Mouse (Mus musculus) heart, embryonic 15.5 days (tissue): ENCODE results near the gene Gm10354. TPM values are rescaled to one million over a fixed set of nuclear protein-coding genes. Genes with fewer than 3 reads are reported as not detected.
A peak's percentile ranks its signal among the peaks of the same experiment; 100 is the strongest.
"Not testable (repeated sequence)": the region's sequence is repeated elsewhere in the genome, so short reads cannot be mapped to it uniquely, and the experiment has no call there.

ENCODE experiments used
- ATAC-seq: fragments of 200-750 bp; cut with Nextera tagmentation; replicated peaks from 2 replicates; pipeline ENCODE4 v1.8.0; 2017; ENCODE audit warnings: low read depth, moderate TSS enrichment; ENCODE audit not compliant: insufficient number of reproducible peaks, insufficient read depth, low FRiP score
- H3K27ac ChIP-seq: fragments of 300-500 bp; sonication (generic); 2 replicates; pipeline ENCODE4 v1.5.1; 2015; ENCODE audit warnings: mild to moderate bottlenecking, inconsistent platforms
- H3K27me3 ChIP-seq: fragments of 300-500 bp; sonication (generic); 2 replicates; pipeline ENCODE4 v1.6.1; 2015; ENCODE audit warnings: inconsistent platforms
- H3K36me3 ChIP-seq: fragments of 300-500 bp; sonication (generic); 2 replicates; pipeline ENCODE4 v1.6.1; 2015; ENCODE audit warnings: mild to moderate bottlenecking, inconsistent platforms
- H3K4me1 ChIP-seq: fragments of 300-500 bp; sonication (generic); replicated peaks from 2 replicates; pipeline ENCODE4 v1.6.1; 2015; ENCODE audit warnings: inconsistent platforms
- H3K4me2 ChIP-seq: fragments of 300-500 bp; sonication (generic); 2 replicates; pipeline ENCODE4 v1.6.1; 2015; ENCODE audit warnings: inconsistent platforms, mild to moderate bottlenecking, moderate library complexity
- H3K4me3 ChIP-seq: fragments of 300-500 bp; sonication (generic); 2 replicates; pipeline ENCODE4 v1.5.1; 2015; ENCODE audit warnings: mild to moderate bottlenecking, inconsistent platforms
- H3K9ac ChIP-seq: fragments of 300-500 bp; sonication (generic); 2 replicates; pipeline ENCODE4 v1.6.1; 2015; ENCODE audit warnings: mild to moderate bottlenecking, inconsistent platforms
- H3K9me3 ChIP-seq: fragments of 300-500 bp; sonication (generic); replicated peaks from 2 replicates; pipeline ENCODE4 v1.6.1; 2016; ENCODE audit warnings: inconsistent platforms
- WGBS: fragments of 180-500 bp; shearing (Covaris S2); methylation state at CpG from one replicate; pipeline ENCODE4 v1.1.7; 2015; ENCODE audit warnings: mixed read lengths; 5-methylcytosine and 5-hydroxymethylcytosine counted together
- polyA plus RNA-seq: library from polyadenylated mRNA; unstranded; fragments of >200 nt; fragmentation: Nextera tagmentation; extraction: Ambion mirVana; gene quantifications from 2 replicates; pipeline ENCODE4 v1.2.1, GENCODE M21; 2015

The Gm10354 gene
- polyA plus RNA-seq, 1 experiment from 2014 or later, result not detected

- H3K4me3 ChIP-seq, H3K4me2 ChIP-seq, H3K36me3 ChIP-seq, H3K4me1 ChIP-seq, H3K9ac ChIP-seq, H3K27me3 ChIP-seq, H3K27ac ChIP-seq: not testable (repeated sequence)
- 61% methylated on average over 7 of the region's 7 CpGs for WGBS
- peak; percentile 31; the same call in 1 of the 2 replicates for ATAC-seq
- H3K9me3 ChIP-seq, result peaks cover 20% of the 10 kb centered on the region
Observed at GRCm38 (mm10) chr5:14951822-14952221, 26.9 kb downstream of the Gm10354 start.

GRCm38 (mm10) chr5:14947482-14948198 lies 31.1 kb downstream of the Gm10354 start:
- H3K9me3 ChIP-seq, ATAC-seq, H3K27ac ChIP-seq, H3K4me3 ChIP-seq, H3K9ac ChIP-seq, H3K27me3 ChIP-seq, H3K36me3 ChIP-seq, H3K4me2 ChIP-seq, H3K4me1 ChIP-seq: not testable (repeated sequence)
- WGBS, result 53% methylated on average over 4 of the region's 4 CpGs

- H3K27ac ChIP-seq, H3K4me2 ChIP-seq, H3K9me3 ChIP-seq, H3K27me3 ChIP-seq, H3K4me3 ChIP-seq, H3K36me3 ChIP-seq, H3K4me1 ChIP-seq, H3K9ac ChIP-seq: not testable (repeated sequence)
- 42% methylated on average over 4 of the region's 4 CpGs for WGBS
- 0 out of 2 replicates have a peak, but pooled peaks have one; percentile 53 for ATAC-seq
Observed at GRCm38 (mm10) chr5:14945524-14945923, 33.2 kb downstream of the Gm10354 start.

DNA sequence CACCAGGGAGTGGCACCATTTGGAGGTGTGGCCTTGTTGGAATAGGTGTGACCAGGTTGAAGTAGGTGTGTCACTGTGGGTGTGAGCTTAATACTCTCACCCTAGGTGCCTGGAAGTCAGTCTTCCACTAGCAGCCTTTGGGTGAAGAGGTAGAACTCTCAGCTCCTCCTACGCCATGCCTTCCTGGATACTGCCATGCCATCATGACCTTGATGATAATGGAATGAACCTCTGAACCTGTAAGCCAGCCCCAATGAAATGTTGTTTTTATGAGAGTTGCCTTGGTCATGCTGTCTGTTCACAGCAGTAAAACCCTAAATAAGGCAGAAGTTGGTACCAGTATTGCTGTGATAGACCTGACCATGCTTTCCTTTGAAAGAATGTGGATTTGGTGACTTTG lies 37.7 kb downstream of the Gm10354 start:
- not testable (repeated sequence) for ATAC-seq, H3K9me3 ChIP-seq, H3K4me2 ChIP-seq, H3K4me3 ChIP-seq, H3K9ac ChIP-seq, H3K4me1 ChIP-seq, H3K27me3 ChIP-seq, H3K36me3 ChIP-seq, H3K27ac ChIP-seq
- 80% methylated on average over 1 of the region's 1 CpGs for WGBS

- H3K4me1 ChIP-seq, H3K4me2 ChIP-seq, ATAC-seq, H3K36me3 ChIP-seq, H3K9me3 ChIP-seq, H3K27me3 ChIP-seq, H3K27ac ChIP-seq, H3K4me3 ChIP-seq, H3K9ac ChIP-seq: not testable (repeated sequence)
- 45% methylated on average over 1 of the region's 1 CpGs for WGBS
Observed at GRCm38 (mm10) chr5:14938329-14938728, 40.4 kb downstream of the Gm10354 start, which contains the start of gene Speer4e. Gene Speer4e, minus strand, starts transcription at chr5:14938429.

DNA sequence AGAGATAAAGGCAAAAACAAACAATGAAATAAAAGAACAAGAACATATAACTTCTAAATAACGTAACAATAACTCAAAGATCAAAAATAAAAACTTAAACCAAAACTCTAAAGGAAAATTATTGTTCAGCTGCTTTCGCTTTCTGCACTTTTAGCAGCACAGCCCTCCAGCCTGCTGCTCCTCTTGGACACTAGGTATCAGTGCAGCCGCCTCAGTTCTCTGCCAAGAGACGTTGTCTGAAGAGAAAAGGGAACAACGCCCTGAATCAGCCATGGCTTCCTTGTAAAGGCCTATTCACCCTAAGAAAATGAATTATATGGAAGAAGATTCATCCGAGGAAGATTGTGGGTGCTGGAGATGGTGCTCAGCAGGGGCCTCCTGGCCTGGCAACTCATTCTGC lies 45.0 kb downstream of the Gm10354 start:
- not testable (repeated sequence) for H3K9me3 ChIP-seq, ATAC-seq, H3K4me2 ChIP-seq, H3K27ac ChIP-seq, H3K9ac ChIP-seq, H3K27me3 ChIP-seq, H3K36me3 ChIP-seq, H3K4me3 ChIP-seq, H3K4me1 ChIP-seq
- WGBS, result 70% methylated on average over 5 of the region's 6 CpGs

DNA sequence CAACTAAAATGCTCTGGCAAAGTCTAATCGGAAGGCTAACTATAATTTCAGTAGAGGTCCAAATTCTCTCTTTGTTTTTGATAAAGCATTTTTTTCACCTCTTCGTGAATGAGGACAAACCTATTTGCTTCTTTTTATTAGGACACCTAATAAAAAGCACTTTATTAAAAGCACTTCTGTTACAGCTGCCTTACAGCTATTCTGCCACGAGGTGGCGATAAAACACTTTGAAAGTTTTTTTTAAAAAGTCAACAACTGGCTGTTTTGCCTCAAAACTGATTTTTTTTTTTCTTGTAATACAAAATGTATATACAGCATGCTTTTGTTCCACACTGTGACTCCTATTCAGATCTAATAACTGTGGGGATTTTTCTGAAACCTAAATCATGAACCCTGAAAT lies 51.7 kb downstream of the Gm10354 start:
- not testable (repeated sequence) for ATAC-seq, H3K4me2 ChIP-seq, H3K9ac ChIP-seq, H3K27ac ChIP-seq, H3K4me1 ChIP-seq, H3K27me3 ChIP-seq, H3K36me3 ChIP-seq, H3K4me3 ChIP-seq, H3K9me3 ChIP-seq
- 25% methylated on average over 4 of the region's 4 CpGs for WGBS

Other genes starting within 250 kb of the Gm10354 start
- not detected in 2 replicates for gene Gm9758, start 64.0 kb downstream of the Gm10354 start, polyA plus RNA-seq
- gene Speer4e, start 40.5 kb downstream of the Gm10354 start, polyA plus RNA-seq, result not detected in 2 replicates
- 0.19 TPM in 1 of 2 replicates, not detected in the other for gene Gm17019, start 54.1 kb upstream of the Gm10354 start, polyA plus RNA-seq